Mouse (Mus musculus) activated CD4-positive, CD25-positive, alpha-beta regulatory T cell, adult 4 months (primary cell): Measurements from ENCODE around the gene Smchd1. TPM values are rescaled to one million over a fixed set of nuclear protein-coding genes. Genes with fewer than 3 reads are reported as not detected.
"Not testable (repeated sequence)": the region's sequence is repeated elsewhere in the genome, so short reads cannot be mapped to it uniquely, and the experiment has no call there.

Experiments
- ATAC-seq: one replicate; pipeline ENCODE4 v1.8.0; 2017
- polyA plus RNA-seq, 2 experiments: library from polyadenylated mRNA; unstranded; fragments of 100-300 nt; shearing (Covaris generic); gene quantifications; one replicate each; pipeline ENCODE4 v1.2.1; 2017

Gene Smchd1
- polyA plus RNA-seq, 2 experiments from 2014 or later = 77.1 to 98.8 TPM

GRCm38 (mm10) chr17:71444718-71445117 lies 30.4 kb downstream of the Smchd1 start:
- no peak for ATAC-seq

- no peak for ATAC-seq
These were observed 31.0 kb downstream of the Smchd1 start for GRCm38 (mm10) chr17:71444126-71444525.

- no peak for ATAC-seq
These were observed 31.9 kb downstream of the Smchd1 start for GRCm38 (mm10) chr17:71443273-71443672.

GRCm38 (mm10) chr17:71422502-71422901 lies 52.6 kb downstream of the Smchd1 start:
- not testable (repeated sequence) for ATAC-seq

- ATAC-seq = not testable (repeated sequence)
These were observed 55.7 kb downstream of the Smchd1 start for GRCm38 (mm10) chr17:71419448-71419847.

GRCm38 (mm10) chr17:71417008-71417407 lies 58.1 kb downstream of the Smchd1 start:
- ATAC-seq = no peak

GRCm38 (mm10) chr17:71387401-71387800 lies 87.7 kb downstream of the Smchd1 start:
- ATAC-seq = no peak

- ATAC-seq = no peak
These were observed 94.8 kb downstream of the Smchd1 start for GRCm38 (mm10) chr17:71380346-71380745.

GRCm38 (mm10) chr17:71377901-71378300 lies 97.2 kb downstream of the Smchd1 start:
- ATAC-seq = no peak

- no peak for ATAC-seq
These were observed 119.6 kb downstream of the Smchd1 start for GRCm38 (mm10) chr17:71355526-71355925.

GRCm38 (mm10) chr17:71354205-71354604 lies 120.9 kb downstream of the Smchd1 start:
- ATAC-seq = no peak

GRCm38 (mm10) chr17:71348188-71348587 lies 127.0 kb downstream of the Smchd1 start:
- ATAC-seq = no peak

GRCm38 (mm10) chr17:71342006-71342405 lies 133.1 kb downstream of the Smchd1 start:
- ATAC-seq = no peak

GRCm38 (mm10) chr17:71338627-71339026 lies 136.5 kb downstream of the Smchd1 start:
- ATAC-seq = no peak

GRCm38 (mm10) chr17:71337546-71337945 lies 137.6 kb downstream of the Smchd1 start:
- ATAC-seq = no peak

GRCm38 (mm10) chr17:71336421-71336820 lies 138.7 kb downstream of the Smchd1 start:
- no peak for ATAC-seq

- ATAC-seq = no peak
These were observed 142.8 kb downstream of the Smchd1 start for GRCm38 (mm10) chr17:71332298-71332697.

GRCm38 (mm10) chr17:71320731-71321130 lies 154.4 kb downstream of the Smchd1 start:
- not testable (repeated sequence) for ATAC-seq

GRCm38 (mm10) chr17:71319361-71319760 lies 155.8 kb downstream of the Smchd1 start:
- ATAC-seq = no peak

- ATAC-seq = no peak
These were observed 157.6 kb downstream of the Smchd1 start for GRCm38 (mm10) chr17:71317571-71317970.

- ATAC-seq = no peak
These were observed 160.8 kb downstream of the Smchd1 start for GRCm38 (mm10) chr17:71314315-71314714.

GRCm38 (mm10) chr17:71311340-71312171 lies 163.6 kb downstream of the Smchd1 start, which contains the start of gene Emilin2:
Emilin2 (minus strand) TSS chr17:71311978.
- no peak for ATAC-seq

- ATAC-seq = no peak
These were observed 164.4 kb downstream of the Smchd1 start for GRCm38 (mm10) chr17:71310486-71311339.
